Mouse (Mus musculus) urinary bladder, adult 18-20 months (tissue): ENCODE results near the gene Idh2.
"Not testable (repeated sequence)": the region's sequence is repeated elsewhere in the genome, so short reads cannot be mapped to it uniquely, and the experiment has no call there.

Experiments used
- DNase-seq, 2 experiments: peaks; one replicate each; pipeline ENCODE4 v3.0.0; 2022; ENCODE audit warnings: low spot score in 2 of 2, mixed read lengths in 2 of 2

Gene Idh2

DNA sequence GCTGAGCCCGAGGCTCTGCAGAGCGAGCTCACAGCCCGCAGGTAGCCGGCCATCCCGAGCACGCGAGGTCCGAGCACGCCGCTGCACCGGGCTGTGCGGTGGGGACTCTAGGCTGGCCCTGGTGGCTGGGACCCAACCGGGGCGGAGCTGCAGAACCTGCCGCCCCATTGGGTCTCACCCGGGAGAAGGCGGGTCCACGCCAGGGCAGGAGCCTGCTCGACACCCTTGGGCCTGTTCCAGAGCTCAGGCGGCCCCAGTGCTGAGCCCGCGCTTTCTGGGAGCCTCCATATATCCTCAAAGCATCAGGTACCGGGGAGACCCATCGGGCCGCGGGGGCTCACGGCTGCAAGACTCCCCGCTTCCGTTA lies at the start of gene Idh2:
Idh2 (minus strand) TSS at position 169 of the 367 bp plus-strand sequence.
- DNase-seq: peak; percentile 87 to 91

- DNase-seq: peak; percentile 67 to 85
These were observed 45.7 kb upstream of the Idh2 start for GRCm38 (mm10) chr7:80160945-80161306.

GRCm38 (mm10) chr7:80160293-80160944 lies 45.2 kb upstream of the Idh2 start:
- peak in 1 of 2 experiments; percentile 20 for DNase-seq

DNA sequence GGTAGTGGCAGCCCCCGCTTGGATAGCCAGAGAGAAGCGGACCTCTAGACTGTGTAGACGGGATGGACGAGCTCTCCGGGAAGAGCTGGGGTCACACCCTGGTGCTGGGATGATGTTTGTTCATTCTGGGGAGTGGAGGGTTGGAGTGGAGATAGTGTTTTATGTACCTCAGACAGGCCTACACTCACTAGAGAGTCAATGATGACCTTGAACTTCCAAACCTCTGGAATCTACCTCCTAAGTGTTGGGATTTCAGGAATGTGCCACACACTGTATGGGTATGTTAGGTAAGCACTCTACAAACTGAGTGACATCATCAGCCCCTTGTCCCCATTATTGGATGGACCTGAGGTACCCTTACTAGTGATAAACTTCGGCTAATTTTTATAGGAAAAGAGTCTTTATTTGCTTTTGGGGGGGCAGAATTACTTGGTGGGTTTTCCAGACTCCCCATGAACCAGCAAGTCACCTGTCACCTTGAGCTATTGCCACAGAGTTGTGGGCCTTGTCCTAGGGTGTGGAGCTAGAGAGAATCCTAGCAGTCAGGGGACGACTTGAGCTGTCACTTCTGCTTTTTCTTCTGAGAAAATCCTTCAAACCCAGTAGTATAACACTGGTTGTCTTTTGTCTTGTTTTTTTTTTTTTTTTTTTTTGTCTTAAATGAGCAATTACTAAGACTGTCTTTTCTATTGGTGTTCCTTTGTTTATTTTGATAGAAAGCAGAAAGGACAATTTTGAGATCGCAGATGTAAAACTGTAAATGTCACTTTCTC lies 43.5 kb upstream of the Idh2 start:
- no peak for DNase-seq

GRCm38 (mm10) chr7:80156711-80157227 lies 41.6 kb upstream of the Idh2 start:
- DNase-seq: peak; percentile 77 to 84

- DNase-seq: no peak
These were observed 39.5 kb upstream of the Idh2 start for GRCm38 (mm10) chr7:80154689-80155088.

GRCm38 (mm10) chr7:80152756-80153155 lies 37.6 kb upstream of the Idh2 start:
- DNase-seq: no peak

DNA sequence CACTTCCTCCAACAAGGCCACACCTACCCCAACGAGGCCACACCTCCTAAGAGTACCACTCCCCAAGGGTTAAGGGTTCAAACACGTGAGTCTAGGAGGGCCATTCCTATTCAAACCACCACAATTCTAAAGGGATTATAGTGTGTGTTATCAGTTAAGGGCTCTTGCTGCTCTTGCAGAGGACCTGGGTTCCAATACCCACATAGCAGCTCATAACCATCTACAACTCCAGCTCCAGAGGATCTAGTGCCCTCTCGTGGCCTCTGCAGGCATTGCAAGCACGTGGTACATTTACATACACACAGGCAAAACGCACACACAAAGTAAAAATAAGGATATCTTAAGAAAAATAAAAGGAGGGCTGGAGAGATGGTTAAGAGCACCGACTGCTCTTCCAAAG lies 37.0 kb upstream of the Idh2 start:
- no peak for DNase-seq

DNA sequence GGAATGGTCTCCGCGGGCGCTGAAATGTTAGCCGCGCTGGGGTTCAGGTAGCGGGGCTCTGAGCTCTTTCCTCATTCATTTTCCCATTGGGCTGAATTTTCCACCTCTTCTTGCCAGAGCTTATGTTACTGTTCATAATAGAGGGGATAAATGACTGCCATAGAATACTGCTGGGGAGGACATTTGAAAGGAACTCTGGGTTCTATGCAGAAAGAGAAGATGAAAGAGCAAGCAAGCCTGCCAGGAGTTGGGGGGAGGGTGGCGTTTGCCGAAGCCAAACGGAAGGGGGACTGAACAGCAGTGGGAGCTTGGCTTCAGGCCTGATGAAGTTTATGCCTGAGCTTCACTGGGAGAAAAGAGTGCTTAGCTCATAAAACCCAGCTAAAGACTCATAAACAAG lies 34.2 kb upstream of the Idh2 start:
- DNase-seq: no peak

DNA sequence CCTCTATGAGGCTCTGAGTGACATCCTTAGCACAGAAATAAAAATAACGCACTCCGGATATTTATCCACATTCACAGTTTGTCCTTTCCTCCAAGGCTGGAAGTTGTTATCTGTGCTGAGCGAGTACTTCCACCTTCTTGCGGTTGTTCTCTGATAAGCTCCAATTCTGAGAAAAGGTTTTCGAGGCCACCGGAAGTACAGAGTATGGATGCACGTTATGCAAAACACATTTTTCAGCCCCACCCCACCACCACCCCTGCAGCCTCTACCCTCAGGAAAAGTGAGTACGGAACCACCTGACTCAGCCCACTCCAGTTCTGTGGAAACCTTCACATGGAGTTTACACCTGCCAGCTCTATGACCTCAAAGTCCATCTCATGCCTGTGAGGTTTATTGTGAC lies 30.9 kb upstream of the Idh2 start:
- no peak for DNase-seq

DNA sequence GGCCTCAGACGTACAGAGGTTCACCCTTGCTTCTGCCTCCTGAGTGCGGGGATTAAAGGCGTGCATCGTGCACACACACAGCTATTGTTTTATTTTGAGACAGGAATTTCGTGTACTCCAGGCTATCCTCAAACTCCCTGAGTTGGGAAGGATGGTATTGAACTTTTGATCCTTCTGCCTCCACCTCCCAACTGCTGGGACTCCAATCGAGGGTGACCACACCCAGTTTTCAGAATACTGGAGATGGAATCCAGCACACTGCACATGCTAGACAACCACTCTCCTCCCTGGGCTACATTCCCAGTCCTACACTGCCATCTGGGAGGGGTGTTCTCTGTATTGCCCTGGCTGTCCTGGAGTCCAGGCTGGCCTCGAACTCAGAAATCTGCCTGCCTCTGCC lies 29.5 kb upstream of the Idh2 start:
- no peak for DNase-seq

DNA sequence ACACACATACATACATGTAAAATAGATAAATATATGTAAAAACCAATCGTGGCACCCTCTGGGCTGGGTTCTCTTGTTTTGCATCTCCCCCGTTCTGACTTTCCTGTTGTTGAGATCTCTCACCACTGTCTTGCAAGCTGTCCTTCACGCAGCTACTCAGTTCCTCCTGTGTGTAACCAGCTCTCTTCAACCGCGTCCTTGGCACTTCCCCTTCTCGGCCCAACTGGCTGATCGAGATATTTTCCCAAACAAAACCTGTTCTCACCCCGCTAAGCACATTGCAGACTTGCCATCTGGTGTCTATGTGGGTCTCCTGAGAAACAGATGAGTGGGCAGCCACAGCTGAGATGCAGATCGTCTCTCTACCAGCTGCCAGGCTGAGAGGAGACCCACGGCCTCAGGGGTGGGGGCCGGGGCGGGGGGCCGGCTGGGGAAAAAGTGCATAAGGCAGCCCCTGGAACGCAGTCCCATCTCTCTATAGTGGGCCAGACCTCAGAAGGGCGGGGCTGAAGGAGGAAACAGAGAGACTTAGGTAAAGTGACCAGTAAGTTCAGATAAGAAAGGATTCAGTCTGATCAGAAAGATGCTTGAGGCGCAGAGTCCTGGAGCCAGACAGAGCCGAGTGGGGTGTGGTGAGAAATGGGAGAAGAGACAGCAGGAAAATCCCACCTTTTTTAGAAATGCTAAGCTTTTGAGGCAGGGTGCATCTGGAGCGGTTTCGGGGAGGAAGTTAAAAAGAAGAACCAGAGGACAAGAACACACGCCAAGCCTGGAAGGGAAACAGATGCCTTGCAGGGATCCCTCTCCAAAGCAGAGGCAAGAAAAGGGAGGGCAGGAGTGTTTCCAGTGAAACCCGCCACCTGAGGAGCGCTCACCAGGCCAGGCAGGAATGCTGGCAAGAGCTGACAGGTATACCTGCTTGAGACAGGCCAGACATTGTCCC lies 28.4 kb upstream of the Idh2 start:
- peak; percentile 25 to 30 for DNase-seq

DNA sequence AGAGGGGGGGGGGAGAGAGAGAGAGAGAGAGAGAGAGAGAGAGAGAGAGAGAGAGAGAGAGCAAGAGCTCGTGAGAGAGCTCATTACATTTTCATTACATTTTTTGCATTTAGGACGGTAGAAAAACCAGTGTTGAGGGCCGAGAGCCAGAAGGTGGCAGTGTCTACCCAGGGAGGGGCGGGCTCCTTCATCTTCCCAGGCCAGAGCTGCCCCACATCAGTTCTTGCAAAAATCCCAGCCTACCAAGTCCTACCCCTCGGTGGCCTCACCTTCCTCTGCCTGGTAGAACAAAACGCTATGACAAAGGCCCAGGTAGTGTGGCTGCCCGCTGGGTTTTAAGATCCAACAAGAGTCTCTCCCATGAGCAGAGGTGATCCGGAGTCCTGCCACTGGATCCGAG lies 25.6 kb upstream of the Idh2 start:
- DNase-seq: peak; percentile 62 to 65

DNA sequence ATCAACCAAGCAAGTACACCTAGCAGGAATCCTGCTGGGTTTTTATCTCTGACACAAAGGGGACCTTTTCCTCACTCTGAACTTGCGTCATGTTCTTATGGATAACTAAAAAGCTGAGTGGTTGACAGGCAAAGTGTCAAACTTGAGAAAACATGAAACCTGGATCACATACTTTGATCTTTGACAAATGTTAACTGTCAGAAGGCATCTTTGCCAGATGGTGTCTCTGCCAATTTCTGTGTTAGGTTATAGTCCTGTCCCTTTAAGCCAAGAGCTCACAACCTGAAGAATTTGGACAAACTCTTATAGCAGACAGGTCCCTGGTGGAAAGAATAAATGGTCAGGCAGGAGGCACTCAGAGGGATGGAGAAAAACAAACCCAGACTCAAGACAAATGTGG lies 23.2 kb upstream of the Idh2 start:
- DNase-seq: no peak

DNA sequence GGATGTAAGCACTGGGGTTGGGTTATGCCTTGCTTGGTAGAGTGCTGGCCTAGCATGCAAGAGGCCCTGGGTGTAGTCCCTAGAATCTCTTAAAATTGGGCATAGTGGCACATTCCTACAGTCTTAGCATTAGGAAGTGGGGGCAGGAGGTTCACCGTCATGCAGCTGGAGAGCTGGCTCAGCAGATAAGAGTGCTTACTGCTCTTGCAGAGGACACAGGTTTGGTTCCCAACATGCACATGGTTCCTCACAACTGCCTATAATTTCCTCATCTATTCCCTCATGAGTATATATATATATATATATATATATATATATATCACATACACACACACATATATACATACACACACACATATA lies 20.0 kb upstream of the Idh2 start:
- no peak for DNase-seq

DNA sequence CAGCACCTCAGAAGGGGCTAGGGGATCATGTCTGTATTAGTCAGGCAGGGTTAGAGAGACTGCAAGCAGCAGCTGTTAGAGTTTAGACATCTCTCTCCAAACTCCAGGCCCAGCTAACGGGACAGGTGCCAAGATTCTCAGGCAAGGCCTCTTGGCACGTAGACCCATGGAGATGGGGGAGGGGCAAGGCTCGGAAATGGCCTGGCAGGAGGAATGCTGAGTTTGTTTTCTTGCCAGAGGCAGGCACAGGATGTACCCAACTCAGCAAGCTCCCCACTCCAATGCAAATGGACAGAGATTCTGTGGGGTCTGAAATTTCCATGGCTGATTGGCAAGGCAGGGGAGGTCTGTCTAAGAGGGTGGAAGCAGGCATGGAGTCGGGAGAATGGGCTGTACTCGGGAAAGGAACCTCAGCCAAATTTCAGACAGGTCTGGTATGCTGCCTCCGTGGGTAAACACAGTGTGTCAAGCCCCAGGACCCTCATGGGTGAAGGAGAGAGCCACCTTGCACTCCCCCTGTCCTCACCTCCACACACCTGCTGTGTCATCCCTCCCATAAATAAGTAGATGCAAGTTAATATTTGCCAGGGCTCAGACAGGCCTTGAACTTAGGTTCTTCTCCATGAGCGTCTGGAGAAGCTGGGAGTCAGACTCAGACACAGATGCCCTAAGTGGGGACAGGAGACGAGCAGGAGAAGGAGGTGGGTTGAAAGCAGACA lies 19.4 kb upstream of the Idh2 start:
- peak in 1 of 2 experiments; percentile 68 for DNase-seq

GRCm38 (mm10) chr7:80132541-80132940 lies 17.3 kb upstream of the Idh2 start:
- no peak for DNase-seq

DNA sequence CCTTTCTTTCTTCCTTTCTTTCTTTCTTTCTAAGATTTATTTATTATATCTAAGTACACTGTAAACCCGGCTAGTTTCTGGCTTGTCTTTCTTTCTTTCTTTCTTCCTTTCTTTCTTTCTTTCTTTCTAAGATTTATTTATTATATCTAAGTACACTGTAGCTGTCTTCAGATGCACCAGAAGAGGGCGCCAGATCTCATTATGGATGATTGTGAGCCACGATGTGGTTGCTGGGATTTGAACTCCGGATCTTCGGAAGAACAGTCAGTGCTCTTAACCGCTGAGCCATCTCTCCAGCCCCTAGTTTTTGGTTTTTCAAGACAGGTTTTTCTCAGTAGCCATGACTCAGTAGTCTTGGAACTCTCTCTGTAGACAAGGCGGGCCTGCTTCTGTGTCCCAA lies 16.1 kb upstream of the Idh2 start:
- DNase-seq: not testable (repeated sequence)

DNA sequence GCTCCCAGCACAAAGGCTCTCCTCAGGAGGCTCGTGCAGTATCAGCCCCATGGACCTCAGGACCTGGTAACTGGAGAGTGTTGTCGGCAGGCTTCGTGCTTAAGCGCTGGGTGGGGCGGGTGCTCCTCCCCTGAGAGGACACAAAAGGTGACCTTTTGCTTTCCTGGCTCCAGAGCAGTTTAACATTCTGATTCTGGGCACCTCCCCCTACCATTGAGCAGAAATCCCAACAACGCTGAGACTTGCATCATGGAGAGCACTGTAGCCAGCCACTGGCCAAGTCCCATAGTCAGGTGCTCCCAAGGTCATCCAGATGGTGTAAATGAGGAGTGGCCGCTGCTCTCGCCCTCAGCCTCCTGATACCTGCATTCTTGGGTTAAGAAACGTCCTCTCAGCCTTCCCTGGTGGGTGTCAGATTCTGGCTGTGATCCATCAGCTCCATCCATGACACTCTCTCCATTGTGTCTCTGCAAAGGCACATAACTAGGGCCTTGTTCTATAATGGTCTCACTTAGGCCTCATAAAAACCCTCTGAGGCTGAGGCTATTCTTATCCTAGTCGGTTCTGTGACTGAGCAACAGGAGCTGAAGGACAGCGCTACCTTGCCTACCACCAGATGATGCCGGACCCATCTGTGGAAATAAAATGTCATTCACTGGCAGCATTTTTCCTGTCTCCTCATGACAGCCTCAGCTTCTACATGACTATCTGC lies 15.3 kb upstream of the Idh2 start:
- DNase-seq: no peak

DNA sequence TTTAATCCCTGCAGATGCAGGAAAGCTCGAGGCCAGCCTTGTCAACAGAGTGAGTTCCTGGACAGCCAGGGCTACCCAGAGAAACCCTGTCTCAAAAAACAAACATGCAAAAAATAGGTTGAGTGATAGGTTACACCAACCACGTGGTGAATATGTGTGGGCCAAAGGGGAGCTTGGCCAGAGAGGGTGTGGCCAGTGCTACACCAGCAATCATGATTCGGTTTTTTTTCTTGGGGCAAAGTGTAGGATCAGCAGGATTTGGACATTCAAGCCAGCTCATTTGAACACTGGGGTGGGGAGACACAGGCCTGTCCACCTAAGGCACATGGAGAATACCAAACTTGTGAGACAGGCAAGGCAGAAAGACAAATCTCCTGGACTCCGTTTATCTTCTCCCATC lies 14.1 kb upstream of the Idh2 start:
- no peak for DNase-seq

- DNase-seq: no peak
These were observed 8.5 kb upstream of the Idh2 start for GRCm38 (mm10) chr7:80123672-80124071.
